Mouse (Mus musculus): ENCODE measurements around the gene Rpl36a. TPM values are rescaled to one million over a fixed set of nuclear protein-coding genes. Genes with fewer than 3 reads are reported as not detected.

Rpl36a gene
- polyA plus RNA-seq, 1 experiment from 2014 or later: 172 TPM

- H3K4me2 ChIP-seq (ENCODE audit: low read depth, low read length): no peak overlapping the region
- H3K9ac ChIP-seq (ENCODE audit: low read length): no peak overlapping the region
- 78% methylated on average over 4 of the region's 4 CpGs for WGBS
- H3K4me3 ChIP-seq (ENCODE audit: low read length): no peak overlapping the region
- no peaks in the 10 kb centered on the region for H3K27me3 ChIP-seq (ENCODE audit: control insufficient read depth, insufficient read depth, low read length)
- ATAC-seq (replicated peaks; ENCODE audit: extremely low read depth, insufficient read depth, low FRiP score): no peak
- H3K4me1 ChIP-seq (ENCODE audit: control insufficient read depth, insufficient read depth, low read length): peaks cover 4% of the 10 kb centered on the region
- no peaks in the 10 kb centered on the region for H3K9me3 ChIP-seq (replicated peaks; ENCODE audit: control insufficient read depth, low read length)
- H3K27ac ChIP-seq (ENCODE audit: low read length): no peak overlapping the region
- H3K36me3 ChIP-seq (ENCODE audit: control insufficient read depth, insufficient read depth): peaks cover 5% of the 10 kb centered on the region; the same call in 1 of the 2 replicates
Observed at GRCm38 (mm10) chrX:134588261-134588660, 2.8 kb downstream of the Rpl36a start.

- Histone ChIP-seq H3K36me3 (ENCODE audit: control insufficient read depth, insufficient read depth) (peaks cover 5% of the 10 kb centered on the region; the same call in 1 of the 2 replicates), H3K27me3 (ENCODE audit: control insufficient read depth, insufficient read depth, low read length) (no peaks in the 10 kb centered on the region), H3K9me3 (replicated peaks; ENCODE audit: control insufficient read depth, low read length) (no peaks in the 10 kb centered on the region), H3K27ac (ENCODE audit: low read length) (no peak overlapping the region), H3K4me1 (ENCODE audit: control insufficient read depth, insufficient read depth, low read length) (peaks cover 4% of the 10 kb centered on the region), H3K4me3 (ENCODE audit: low read length) (no peak overlapping the region), H3K4me2 (ENCODE audit: low read depth, low read length) (no peak overlapping the region), H3K9ac (ENCODE audit: low read length) (no peak overlapping the region)
- 85% methylated on average over 3 of the region's 3 CpGs for WGBS
- ATAC-seq (replicated peaks; ENCODE audit: extremely low read depth, insufficient read depth, low FRiP score): no peak
Observed at GRCm38 (mm10) chrX:134588997-134589396, 3.5 kb downstream of the Rpl36a start.

GRCm38 (mm10) chrX:134589836-134590235 lies 4.4 kb downstream of the Rpl36a start:
- Histone ChIP-seq H3K9me3 (replicated peaks; ENCODE audit: control insufficient read depth, low read length) (no peaks in the 10 kb centered on the region), H3K9ac (ENCODE audit: low read length) (no peak overlapping the region), H3K36me3 (ENCODE audit: control insufficient read depth, insufficient read depth) (peaks cover 5% of the 10 kb centered on the region; the same call in 1 of the 2 replicates), H3K4me3 (ENCODE audit: low read length) (no peak overlapping the region), H3K27me3 (ENCODE audit: control insufficient read depth, insufficient read depth, low read length) (no peaks in the 10 kb centered on the region), H3K4me2 (ENCODE audit: low read depth, low read length) (no peak overlapping the region), H3K4me1 (ENCODE audit: control insufficient read depth, insufficient read depth, low read length) (peaks cover 4% of the 10 kb centered on the region), H3K27ac (ENCODE audit: low read length) (no peak overlapping the region)
- no peak for ATAC-seq (replicated peaks; ENCODE audit: extremely low read depth, insufficient read depth, low FRiP score)
- 59% methylated on average over 5 of the region's 5 CpGs for WGBS

DNA sequence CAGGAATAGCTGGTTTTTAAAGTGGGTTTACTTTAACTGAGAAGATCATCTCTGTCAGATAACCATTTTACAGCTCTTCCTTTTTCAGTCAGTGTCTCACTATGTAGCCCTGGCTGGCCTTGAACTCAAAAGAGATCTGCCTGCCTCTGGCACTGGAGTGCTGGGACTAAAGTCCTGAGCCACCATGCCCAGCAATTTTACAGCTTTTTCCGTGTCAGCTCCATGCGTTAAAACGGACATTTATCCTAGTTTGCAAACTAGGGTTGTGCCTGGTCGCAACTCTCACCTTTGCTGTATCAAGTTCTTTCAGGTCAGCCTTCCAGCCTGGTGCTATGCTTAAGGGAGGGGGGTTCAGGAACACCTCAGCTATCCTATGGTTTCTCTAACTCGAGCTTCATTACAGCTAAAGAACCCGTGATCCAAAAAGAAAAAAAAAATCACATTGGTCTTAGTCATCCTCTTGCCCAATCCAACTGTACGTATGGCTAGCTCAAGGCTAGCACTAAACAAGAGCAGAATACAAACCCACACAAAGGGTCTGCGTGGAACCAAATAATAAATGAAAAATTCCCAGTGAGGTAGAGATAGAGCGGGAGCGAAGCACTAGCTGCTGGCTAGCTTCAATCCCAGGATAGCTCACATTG lies 14.6 kb downstream of the Rpl36a start:
- H3K4me1 ChIP-seq (ENCODE audit: control insufficient read depth, insufficient read depth, low read length): peaks cover 4% of the 10 kb centered on the region; the same call in 1 of the 2 replicates
- peak overlapping the region; percentile 52 for H3K9ac ChIP-seq (ENCODE audit: low read length)
- no peaks in the 10 kb centered on the region for H3K9me3 ChIP-seq (replicated peaks; ENCODE audit: control insufficient read depth, low read length)
- H3K4me2 ChIP-seq (ENCODE audit: low read depth, low read length): peak overlapping the region; percentile 67
- no peaks in the 10 kb centered on the region for H3K36me3 ChIP-seq (ENCODE audit: control insufficient read depth, insufficient read depth)
- no peaks in the 10 kb centered on the region for H3K27me3 ChIP-seq (ENCODE audit: control insufficient read depth, insufficient read depth, low read length)
- ATAC-seq (replicated peaks; ENCODE audit: extremely low read depth, insufficient read depth, low FRiP score): no peak
- peak overlapping the region; percentile 67 for H3K27ac ChIP-seq (ENCODE audit: low read length)
- 27% methylated on average over 10 of the region's 10 CpGs for WGBS
- peak overlapping the region; percentile 60 for H3K4me3 ChIP-seq (ENCODE audit: low read length)

GRCm38 (mm10) chrX:134600659-134601379 lies 15.4 kb downstream of the Rpl36a start, which contains the start of the genes Gla and Hnrnph2:
Gene Gla, minus strand, starts transcription at chrX:134601125.
Gene Hnrnph2, plus strand, starts transcription at chrX:134601179.
- Histone ChIP-seq H3K4me2 (ENCODE audit: low read depth, low read length) (peak within 1 kb of the TSS; percentile 69), H3K9me3 (replicated peaks; ENCODE audit: control insufficient read depth, low read length) (no peaks in the 10 kb centered on the region), H3K4me3 (ENCODE audit: low read length) (peak within 1 kb of the TSS; percentile 60), H3K36me3 (ENCODE audit: control insufficient read depth, insufficient read depth) (no peaks in the 10 kb centered on the region), H3K27ac (ENCODE audit: low read length) (peak within 1 kb of the TSS; percentile 90), H3K27me3 (ENCODE audit: control insufficient read depth, insufficient read depth, low read length) (no peaks in the 10 kb centered on the region), H3K9ac (ENCODE audit: low read length) (peak within 1 kb of the TSS; percentile 78), H3K4me1 (ENCODE audit: control insufficient read depth, insufficient read depth, low read length) (peaks cover 4% of the 10 kb centered on the region; the same call in 1 of the 2 replicates)
- peak; percentile 97 for ATAC-seq (replicated peaks; ENCODE audit: extremely low read depth, insufficient read depth, low FRiP score)
- WGBS: 7% methylated on average over 33 of the region's 33 CpGs

- peak; percentile 82 for ATAC-seq (replicated peaks; ENCODE audit: extremely low read depth, insufficient read depth, low FRiP score)
- H3K4me2 ChIP-seq (ENCODE audit: low read depth, low read length): peak overlapping the region; percentile 69
- H3K9me3 ChIP-seq (replicated peaks; ENCODE audit: control insufficient read depth, low read length): no peaks in the 10 kb centered on the region
- H3K27me3 ChIP-seq (ENCODE audit: control insufficient read depth, insufficient read depth, low read length): no peaks in the 10 kb centered on the region
- H3K9ac ChIP-seq (ENCODE audit: low read length): peak overlapping the region; percentile 78
- 14% methylated on average over 39 of the region's 43 CpGs for WGBS
- peak overlapping the region; percentile 90 for H3K27ac ChIP-seq (ENCODE audit: low read length)
- H3K4me1 ChIP-seq (ENCODE audit: control insufficient read depth, insufficient read depth, low read length): peaks cover 4% of the 10 kb centered on the region; the same call in 1 of the 2 replicates
- no peaks in the 10 kb centered on the region for H3K36me3 ChIP-seq (ENCODE audit: control insufficient read depth, insufficient read depth)
- peak overlapping the region; percentile 60 for H3K4me3 ChIP-seq (ENCODE audit: low read length)
Observed at GRCm38 (mm10) chrX:134601380-134602120, 16.1 kb downstream of the Rpl36a start.

DNA sequence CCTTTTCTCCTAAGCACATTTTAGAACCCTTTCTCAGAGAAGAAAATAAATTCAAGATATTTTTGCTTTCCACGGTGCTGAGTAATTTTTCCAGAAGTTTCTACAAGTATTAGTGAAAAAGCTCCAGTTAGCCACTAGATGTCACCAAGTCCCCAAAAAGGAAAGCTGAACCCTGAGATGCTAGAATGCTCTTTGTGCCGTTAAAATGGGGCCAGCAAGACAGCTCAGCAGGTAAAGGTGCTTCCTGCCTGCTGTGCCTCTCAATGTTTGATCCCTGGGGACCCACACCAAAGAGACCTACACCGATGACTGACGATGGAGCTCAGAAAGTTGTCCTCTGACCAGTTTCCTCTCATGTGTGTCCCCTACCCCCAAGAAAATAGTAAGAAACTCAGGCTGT lies 24.0 kb downstream of the Rpl36a start:
- no peak overlapping the region for H3K4me3 ChIP-seq (ENCODE audit: low read length)
- 39% methylated on average over 4 of the region's 4 CpGs for WGBS

DNA sequence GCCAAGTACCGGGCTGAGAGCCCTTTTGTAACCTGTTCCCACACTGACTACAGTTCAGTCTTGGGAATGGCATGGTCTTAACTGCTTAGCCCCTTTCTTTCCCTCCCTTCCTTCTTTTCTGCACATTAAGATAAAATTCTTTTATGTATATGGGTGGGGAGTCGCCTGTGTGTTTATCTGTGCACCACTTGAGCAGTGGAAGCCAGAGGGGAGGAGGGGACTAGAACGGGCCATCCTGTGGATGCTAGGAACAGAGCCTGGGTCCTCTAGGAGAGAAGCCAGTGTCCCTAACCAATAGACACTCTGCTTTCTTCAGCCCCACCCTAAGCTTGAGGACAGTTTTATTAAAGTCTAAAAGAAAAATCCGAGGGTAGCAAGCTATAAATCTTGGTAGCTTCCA lies 25.5 kb downstream of the Rpl36a start:
- Histone ChIP-seq H3K4me1 (ENCODE audit: control insufficient read depth, insufficient read depth, low read length) (no peaks in the 10 kb centered on the region), H3K9me3 (replicated peaks; ENCODE audit: control insufficient read depth, low read length) (no peaks in the 10 kb centered on the region), H3K9ac (ENCODE audit: low read length) (no peak overlapping the region), H3K4me2 (ENCODE audit: low read depth, low read length) (no peak overlapping the region), H3K4me3 (ENCODE audit: low read length) (no peak overlapping the region), H3K27me3 (ENCODE audit: control insufficient read depth, insufficient read depth, low read length) (no peaks in the 10 kb centered on the region), H3K36me3 (ENCODE audit: control insufficient read depth, insufficient read depth) (0 out of 2 replicates have a peak, but pooled peaks cover 3% of the 10 kb centered on the region), H3K27ac (ENCODE audit: low read length) (no peak overlapping the region)
- 58% methylated on average over 4 of the region's 4 CpGs for WGBS
- ATAC-seq (replicated peaks; ENCODE audit: extremely low read depth, insufficient read depth, low FRiP score): no peak

More for the DNA sequence above, 24.0 kb downstream of the Rpl36a start:
- H3K4me1 ChIP-seq (ENCODE audit: control insufficient read depth, insufficient read depth, low read length): no peaks in the 10 kb centered on the region
- ATAC-seq (replicated peaks; ENCODE audit: extremely low read depth, insufficient read depth, low FRiP score): no peak
- H3K27ac ChIP-seq (ENCODE audit: low read length): no peak overlapping the region
- 0 out of 2 replicates have a peak, but pooled peaks cover 3% of the 10 kb centered on the region for H3K36me3 ChIP-seq (ENCODE audit: control insufficient read depth, insufficient read depth)
- H3K27me3 ChIP-seq (ENCODE audit: control insufficient read depth, insufficient read depth, low read length): no peaks in the 10 kb centered on the region
- no peaks in the 10 kb centered on the region for H3K9me3 ChIP-seq (replicated peaks; ENCODE audit: control insufficient read depth, low read length)
- no peak overlapping the region for H3K4me2 ChIP-seq (ENCODE audit: low read depth, low read length)
- H3K9ac ChIP-seq (ENCODE audit: low read length): no peak overlapping the region
